Mouse (Mus musculus) gonadal fat pad, adult 2 months (tissue): ENCODE data around the gene Olfr126. TPM values are rescaled to one million over a fixed set of nuclear protein-coding genes. Genes with fewer than 3 reads are reported as not detected.

Source experiments
- DNase-seq: peaks from one replicate; pipeline ENCODE4 v3.0.0-alpha.2; 2012; ENCODE audit warnings: low read depth
- polyA plus RNA-seq: library from polyadenylated mRNA; depleted of rRNA; stranded (reverse); fragments of >200 nt; gene quantifications from 2 replicates; pipeline ENCODE4 v1.2.3, GENCODE M21; 2012; rRNA removed

Gene Olfr126
- not detected in 2 replicates for polyA plus RNA-seq

- no peak for DNase-seq
Observed at GRCm38 (mm10) chr17:37847183-37847582, at the start of gene Olfr126. Gene Olfr126 (plus strand): TSS chr17:37847483.

DNA sequence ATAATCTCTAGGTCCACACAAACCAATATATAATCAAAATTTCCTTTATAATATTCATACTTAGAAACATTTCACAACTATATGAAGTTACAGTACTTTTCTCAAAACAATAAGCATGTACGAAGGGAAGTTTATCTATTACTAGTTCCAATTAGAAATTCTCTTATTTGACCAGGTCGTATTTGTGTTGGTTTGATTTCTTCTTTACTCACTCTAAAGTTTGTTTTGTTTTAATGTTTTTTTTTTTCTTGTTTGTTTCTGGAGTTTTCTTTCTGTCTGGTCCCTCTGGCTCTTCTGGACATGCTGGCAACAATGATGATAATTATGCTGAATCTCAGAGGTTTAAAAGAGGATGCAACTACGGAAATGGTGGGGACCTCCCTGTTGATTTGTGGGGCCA lies 47.7 kb upstream of the Olfr126 start, which contains the start of gene Olfr124:
TSS of gene Olfr124 (plus strand) at position 301 of the 400 bp plus-strand sequence.
- DNase-seq = no peak

DNA sequence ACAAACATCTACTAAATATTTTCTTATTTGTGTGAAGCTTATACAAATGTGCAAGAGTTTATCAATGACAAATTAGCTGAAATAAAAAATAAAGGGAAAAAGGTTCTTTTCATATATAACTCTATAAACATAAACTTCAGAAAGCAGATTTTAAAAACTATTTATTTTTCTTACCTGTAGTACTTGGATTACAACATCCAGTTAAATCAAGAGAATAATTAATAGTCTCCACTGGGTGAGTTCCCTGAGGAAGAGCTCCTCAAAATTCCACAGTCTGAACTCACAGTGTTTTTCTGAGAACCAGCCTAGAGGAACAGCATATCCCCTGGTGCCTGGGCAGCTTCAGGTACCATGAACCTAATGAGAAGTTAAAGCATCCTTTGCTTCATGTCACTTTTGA lies 14.6 kb upstream of the Olfr126 start, which contains the start of gene Olfr125:
TSS of gene Olfr125 (plus strand) at position 301 of the 400 bp plus-strand sequence.
- DNase-seq = no peak

DNA sequence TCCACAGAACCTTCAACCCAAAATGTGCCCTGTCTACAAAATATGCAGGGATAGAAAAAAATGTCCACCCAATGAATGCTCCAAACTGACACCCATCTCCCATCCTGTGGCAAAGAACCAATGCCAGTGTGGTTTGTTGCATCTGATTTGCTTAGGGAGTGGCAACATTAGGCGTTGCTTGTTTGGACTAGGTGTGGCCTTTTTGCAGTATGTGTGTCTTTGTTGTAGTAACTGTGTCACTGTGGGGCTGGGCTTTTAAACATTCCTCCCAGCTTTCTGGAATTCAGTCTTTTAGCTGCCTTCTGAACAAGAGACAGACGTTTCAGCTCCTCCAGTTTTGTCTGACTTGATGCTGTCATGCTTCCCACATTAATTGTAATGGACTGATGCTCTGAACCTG lies 16.6 kb downstream of the Olfr126 start:
- no peak for DNase-seq

- DNase-seq = no peak
Observed at GRCm38 (mm10) chr17:37869676-37870205, 22.5 kb downstream of the Olfr126 start.

DNA sequence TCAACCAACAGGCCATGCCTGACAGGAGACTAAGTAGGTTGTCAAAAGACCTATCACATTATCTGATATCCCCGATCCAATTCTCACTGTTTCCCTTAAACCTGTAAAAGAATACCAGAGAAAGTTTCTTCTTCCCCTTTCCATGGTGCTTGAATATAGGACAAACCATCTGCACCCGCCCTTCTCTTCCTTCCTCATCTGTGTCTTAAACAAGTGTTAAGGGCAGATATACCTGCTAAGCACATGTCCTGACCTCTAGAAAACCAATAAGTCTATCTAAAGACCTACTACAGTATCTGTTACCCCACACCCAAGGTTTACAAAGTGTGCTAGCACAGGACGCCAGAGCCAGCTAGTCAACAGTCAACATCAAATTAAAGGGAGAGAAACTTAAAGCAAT lies 26.5 kb downstream of the Olfr126 start:
- no peak for DNase-seq

- DNase-seq = no peak
Observed at GRCm38 (mm10) chr17:37900137-37900536, 52.9 kb downstream of the Olfr126 start, which contains the start of gene Olfr127. Gene Olfr127 (plus strand): TSS chr17:37900437.

Other genes with a start within 250 kb of the Olfr126 start
- not detected in 2 replicates for gene Olfr115, start 220.4 kb upstream of the Olfr126 start, polyA plus RNA-seq
- gene Olfr116, start 220.3 kb upstream of the Olfr126 start, polyA plus RNA-seq = not detected in 2 replicates
- not detected in 2 replicates for gene Olfr117, start 183.7 kb upstream of the Olfr126 start, polyA plus RNA-seq
- gene Olfr118, start 180.5 kb upstream of the Olfr126 start, polyA plus RNA-seq = not detected in 2 replicates
- not detected in 2 replicates for gene Olfr119, start 150.9 kb upstream of the Olfr126 start, polyA plus RNA-seq
- not detected in 2 replicates for gene Olfr120, start 125.7 kb upstream of the Olfr126 start, polyA plus RNA-seq
- gene Olfr121, start 98.6 kb upstream of the Olfr126 start, polyA plus RNA-seq = not detected in 2 replicates
- gene Olfr122, start 78.9 kb upstream of the Olfr126 start, polyA plus RNA-seq = not detected in 2 replicates
- not detected in 2 replicates for gene Olfr123, start 54.0 kb upstream of the Olfr126 start, polyA plus RNA-seq
- not detected in 2 replicates for gene Olfr124, start 47.6 kb upstream of the Olfr126 start, polyA plus RNA-seq
- gene Olfr125, start 14.5 kb upstream of the Olfr126 start, polyA plus RNA-seq = not detected in 2 replicates
- gene Olfr127, start 53.0 kb downstream of the Olfr126 start, polyA plus RNA-seq = not detected in 2 replicates
- not detected in 2 replicates for gene Olfr128, start 73.1 kb downstream of the Olfr126 start, polyA plus RNA-seq
- not detected in 2 replicates for gene Olfr761, start 105.6 kb downstream of the Olfr126 start, polyA plus RNA-seq
- not detected in 2 replicates for gene Olfr129, start 212.6 kb downstream of the Olfr126 start, polyA plus RNA-seq
- not detected in 2 replicates for gene Olfr130, start 216.4 kb downstream of the Olfr126 start, polyA plus RNA-seq
- gene Olfr131, start 241.2 kb downstream of the Olfr126 start, polyA plus RNA-seq = not detected in 2 replicates